Mouse (Mus musculus): ENCODE results near the gene Snx20.

Gene Snx20

GRCm38 (mm10) chr8:88635474-88636397, at the start of gene Snx20:
Snx20 (minus strand) TSS chr8:88636128.
- DNase-seq (ENCODE audit: low read depth, low spot score) = peak; percentile 90
- H3K27me3 ChIP-seq (ENCODE audit: control insufficient read depth, insufficient read depth, low read length, poor library complexity, severe bottlenecking) = no peaks in the 10 kb centered on the region
- peaks cover 4% of the 10 kb centered on the region for H3K36me3 ChIP-seq (ENCODE audit: control insufficient read depth, insufficient read depth, low read length, poor library complexity, severe bottlenecking)

- Histone ChIP-seq H3K27me3 (ENCODE audit: control insufficient read depth, insufficient read depth, low read length, poor library complexity, severe bottlenecking) (no peaks in the 10 kb centered on the region), H3K36me3 (ENCODE audit: control insufficient read depth, insufficient read depth, low read length, poor library complexity, severe bottlenecking) (no peaks in the 10 kb centered on the region)
- DNase-seq (ENCODE audit: low read depth, low spot score) = no peak
Measured at GRCm38 (mm10) chr8:88683656-88684289, 47.8 kb upstream of the Snx20 start.

GRCm38 (mm10) chr8:88681046-88681445, 45.1 kb upstream of the Snx20 start:
- Histone ChIP-seq H3K27me3 (ENCODE audit: control insufficient read depth, insufficient read depth, low read length, poor library complexity, severe bottlenecking) (no peaks in the 10 kb centered on the region), H3K36me3 (ENCODE audit: control insufficient read depth, insufficient read depth, low read length, poor library complexity, severe bottlenecking) (no peaks in the 10 kb centered on the region)
- no peak for DNase-seq (ENCODE audit: low read depth, low spot score)

GRCm38 (mm10) chr8:88680566-88680965, 44.6 kb upstream of the Snx20 start:
- no peak for DNase-seq (ENCODE audit: low read depth, low spot score)
- Histone ChIP-seq H3K27me3 (ENCODE audit: control insufficient read depth, insufficient read depth, low read length, poor library complexity, severe bottlenecking) (no peaks in the 10 kb centered on the region), H3K36me3 (ENCODE audit: control insufficient read depth, insufficient read depth, low read length, poor library complexity, severe bottlenecking) (no peaks in the 10 kb centered on the region)

- no peaks in the 10 kb centered on the region for H3K36me3 ChIP-seq (ENCODE audit: control insufficient read depth, insufficient read depth, low read length, poor library complexity, severe bottlenecking)
- DNase-seq (ENCODE audit: low read depth, low spot score) = no peak
- no peaks in the 10 kb centered on the region for H3K27me3 ChIP-seq (ENCODE audit: control insufficient read depth, insufficient read depth, low read length, poor library complexity, severe bottlenecking)
Measured at GRCm38 (mm10) chr8:88677071-88677470, 41.1 kb upstream of the Snx20 start.

GRCm38 (mm10) chr8:88675372-88676165, 39.6 kb upstream of the Snx20 start:
- no peaks in the 10 kb centered on the region for H3K36me3 ChIP-seq (ENCODE audit: control insufficient read depth, insufficient read depth, low read length, poor library complexity, severe bottlenecking)
- DNase-seq (ENCODE audit: low read depth, low spot score) = no peak
- no peaks in the 10 kb centered on the region for H3K27me3 ChIP-seq (ENCODE audit: control insufficient read depth, insufficient read depth, low read length, poor library complexity, severe bottlenecking)

GRCm38 (mm10) chr8:88673859-88674258, 37.9 kb upstream of the Snx20 start:
- Histone ChIP-seq H3K36me3 (ENCODE audit: control insufficient read depth, insufficient read depth, low read length, poor library complexity, severe bottlenecking) (no peaks in the 10 kb centered on the region), H3K27me3 (ENCODE audit: control insufficient read depth, insufficient read depth, low read length, poor library complexity, severe bottlenecking) (no peaks in the 10 kb centered on the region)
- no peak for DNase-seq (ENCODE audit: low read depth, low spot score)

- H3K27me3 ChIP-seq (ENCODE audit: control insufficient read depth, insufficient read depth, low read length, poor library complexity, severe bottlenecking) = no peaks in the 10 kb centered on the region
- H3K36me3 ChIP-seq (ENCODE audit: control insufficient read depth, insufficient read depth, low read length, poor library complexity, severe bottlenecking) = no peaks in the 10 kb centered on the region
- DNase-seq (ENCODE audit: low read depth, low spot score) = no peak
Measured at GRCm38 (mm10) chr8:88671575-88671974, 35.6 kb upstream of the Snx20 start.

- no peaks in the 10 kb centered on the region for H3K27me3 ChIP-seq (ENCODE audit: control insufficient read depth, insufficient read depth, low read length, poor library complexity, severe bottlenecking)
- DNase-seq (ENCODE audit: low read depth, low spot score) = no peak
Measured at GRCm38 (mm10) chr8:88670782-88671181, 34.9 kb upstream of the Snx20 start.

GRCm38 (mm10) chr8:88668400-88669086, 32.6 kb upstream of the Snx20 start:
- H3K36me3 ChIP-seq (ENCODE audit: control insufficient read depth, insufficient read depth, low read length, poor library complexity, severe bottlenecking) = no peaks in the 10 kb centered on the region
- no peaks in the 10 kb centered on the region for H3K27me3 ChIP-seq (ENCODE audit: control insufficient read depth, insufficient read depth, low read length, poor library complexity, severe bottlenecking)
- DNase-seq (ENCODE audit: low read depth, low spot score) = peak; percentile 93

More at GRCm38 (mm10) chr8:88670782-88671181, 34.9 kb upstream of the Snx20 start:
- H3K36me3 ChIP-seq (ENCODE audit: control insufficient read depth, insufficient read depth, low read length, poor library complexity, severe bottlenecking) = no peaks in the 10 kb centered on the region

- H3K27me3 ChIP-seq (ENCODE audit: control insufficient read depth, insufficient read depth, low read length, poor library complexity, severe bottlenecking) = no peaks in the 10 kb centered on the region
- H3K36me3 ChIP-seq (ENCODE audit: control insufficient read depth, insufficient read depth, low read length, poor library complexity, severe bottlenecking) = no peaks in the 10 kb centered on the region
- peak; percentile 71 for DNase-seq (ENCODE audit: low read depth, low spot score)
Measured at GRCm38 (mm10) chr8:88666435-88666834, 30.5 kb upstream of the Snx20 start.

GRCm38 (mm10) chr8:88664947-88665346, 29.0 kb upstream of the Snx20 start:
- DNase-seq (ENCODE audit: low read depth, low spot score) = no peak
- no peaks in the 10 kb centered on the region for H3K36me3 ChIP-seq (ENCODE audit: control insufficient read depth, insufficient read depth, low read length, poor library complexity, severe bottlenecking)
- H3K27me3 ChIP-seq (ENCODE audit: control insufficient read depth, insufficient read depth, low read length, poor library complexity, severe bottlenecking) = no peaks in the 10 kb centered on the region

- no peaks in the 10 kb centered on the region for H3K36me3 ChIP-seq (ENCODE audit: control insufficient read depth, insufficient read depth, low read length, poor library complexity, severe bottlenecking)
- H3K27me3 ChIP-seq (ENCODE audit: control insufficient read depth, insufficient read depth, low read length, poor library complexity, severe bottlenecking) = no peaks in the 10 kb centered on the region
- DNase-seq (ENCODE audit: low read depth, low spot score) = no peak
Measured at GRCm38 (mm10) chr8:88664121-88664520, 28.2 kb upstream of the Snx20 start.

GRCm38 (mm10) chr8:88662401-88662821, 26.5 kb upstream of the Snx20 start:
- no peaks in the 10 kb centered on the region for H3K36me3 ChIP-seq (ENCODE audit: control insufficient read depth, insufficient read depth, low read length, poor library complexity, severe bottlenecking)
- peak; percentile 91 for DNase-seq (ENCODE audit: low read depth, low spot score)
- no peaks in the 10 kb centered on the region for H3K27me3 ChIP-seq (ENCODE audit: control insufficient read depth, insufficient read depth, low read length, poor library complexity, severe bottlenecking)

Measured in splenic B cell, adult 2 months (primary cell).